Mouse (Mus musculus): Measurements from ENCODE around the gene Fcgr1. TPM values are rescaled to one million over a fixed set of nuclear protein-coding genes. Genes with fewer than 3 reads are reported as not detected.

Fcgr1 gene
- polyA plus RNA-seq, 1 experiment = 6.2 TPM

GRCm38 (mm10) chr3:96335591-96335990 lies 41.8 kb upstream of the Fcgr1 start:
- no peak overlapping the region for H3K27ac ChIP-seq (ENCODE audit: control insufficient read depth, insufficient read depth, low read depth, low read length, poor library complexity)
- WGBS = 23% methylated on average over 7 of the region's 7 CpGs
- TF ChIP-seq POLR2A (IDR thresholded peaks at IDR 0.05; ENCODE audit: borderline replicate concordance, control insufficient read depth, low read depth, low read length) = no peak
- TF ChIP-seq CTCF (IDR thresholded peaks at IDR 0.05; ENCODE audit: control insufficient read depth, insufficient read depth, low read length) = no peak

DNA sequence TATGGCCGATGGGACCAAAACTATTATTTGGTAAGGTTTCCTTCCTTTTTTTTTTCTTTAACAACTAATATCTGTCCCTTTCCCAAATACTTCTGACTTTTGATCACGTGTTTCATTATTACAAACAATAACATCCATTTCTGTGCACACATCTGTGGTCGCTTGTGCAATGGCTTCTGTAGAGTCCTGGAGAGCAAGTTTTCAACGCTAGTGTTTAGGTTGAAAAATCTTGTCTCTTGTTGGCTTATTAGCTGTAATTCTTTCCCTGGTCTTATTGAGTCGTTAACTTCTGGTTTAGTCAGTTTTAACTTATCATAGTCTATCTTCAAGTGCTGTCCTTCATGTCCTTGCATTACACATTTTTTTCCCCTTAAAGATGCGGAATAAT lies 41.4 kb upstream of the Fcgr1 start:
- no peaks in the 10 kb centered on the region; the same call in none of the 2 replicates for H3K4me1 ChIP-seq (ENCODE audit: control insufficient read depth, insufficient read depth, low read length)
- WGBS = 37% methylated on average over 6 of the region's 6 CpGs
- no peak overlapping the region for H3K27ac ChIP-seq (ENCODE audit: control insufficient read depth, insufficient read depth, low read depth, low read length, poor library complexity)
- no peak overlapping the region for H3K4me3 ChIP-seq (replicated peaks; ENCODE audit: control insufficient read depth, low read depth, low read length)
- TF ChIP-seq POLR2A (IDR thresholded peaks at IDR 0.05; ENCODE audit: borderline replicate concordance, control insufficient read depth, low read depth, low read length) = no peak
- no peak for TF ChIP-seq CTCF (IDR thresholded peaks at IDR 0.05; ENCODE audit: control insufficient read depth, insufficient read depth, low read length)

More at GRCm38 (mm10) chr3:96335591-96335990, 41.8 kb upstream of the Fcgr1 start:
- H3K4me3 ChIP-seq (replicated peaks; ENCODE audit: control insufficient read depth, low read depth, low read length) = no peak overlapping the region
- H3K4me1 ChIP-seq (ENCODE audit: control insufficient read depth, insufficient read depth, low read length) = no peaks in the 10 kb centered on the region; the same call in none of the 2 replicates

GRCm38 (mm10) chr3:96334175-96335162 lies 40.7 kb upstream of the Fcgr1 start:
- WGBS = 7% methylated on average over 36 of the region's 36 CpGs
- H3K4me3 ChIP-seq (replicated peaks; ENCODE audit: control insufficient read depth, low read depth, low read length) = no peak overlapping the region
- TF ChIP-seq CTCF (IDR thresholded peaks at IDR 0.05; ENCODE audit: control insufficient read depth, insufficient read depth, low read length) (no peak), POLR2A (IDR thresholded peaks at IDR 0.05; ENCODE audit: borderline replicate concordance, control insufficient read depth, low read depth, low read length) (no peak)

DNA sequence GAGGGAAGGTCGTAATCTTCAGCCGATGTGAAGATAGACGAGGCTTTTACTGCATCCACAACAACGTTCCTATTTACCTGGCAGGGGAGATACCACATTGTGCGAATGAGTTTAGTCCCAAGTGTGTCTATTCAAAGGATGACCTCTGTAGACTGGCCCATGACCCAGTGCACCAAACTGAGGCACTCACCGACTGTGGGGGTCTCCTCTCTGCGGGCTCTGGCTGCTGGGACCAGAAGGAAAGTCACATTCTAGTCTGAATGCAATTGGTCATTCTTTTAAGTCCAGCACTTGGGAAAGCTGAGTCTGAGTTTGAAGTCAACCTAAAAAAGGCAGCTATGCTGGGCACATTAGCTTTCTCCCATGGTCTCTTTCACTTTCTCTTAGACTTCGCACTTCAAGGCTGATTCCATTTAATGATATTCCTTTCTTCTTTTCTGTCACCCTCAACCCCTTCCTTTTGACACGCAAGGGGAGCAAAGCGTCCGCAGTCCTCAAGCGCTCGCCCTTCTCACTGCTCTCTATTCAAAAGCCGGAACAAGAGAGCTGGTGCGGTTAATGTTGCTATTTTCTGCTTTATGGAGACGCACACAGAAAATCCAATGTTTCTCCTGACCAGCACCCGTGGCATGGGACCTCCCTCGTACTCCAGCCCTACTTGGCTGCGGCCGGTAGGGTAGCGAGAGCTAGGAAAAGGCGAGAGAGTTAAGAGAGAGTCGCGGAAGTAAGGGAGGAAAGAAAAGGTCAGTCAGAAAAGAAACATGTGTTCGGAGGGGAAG lies 39.8 kb upstream of the Fcgr1 start:
- peak overlapping the region; percentile 57 for H3K4me3 ChIP-seq (replicated peaks; ENCODE audit: control insufficient read depth, low read depth, low read length)
- no peak overlapping the region for H3K27ac ChIP-seq (ENCODE audit: control insufficient read depth, insufficient read depth, low read depth, low read length, poor library complexity)
- 3% methylated on average over 25 of the region's 25 CpGs for WGBS
- TF ChIP-seq POLR2A (IDR thresholded peaks at IDR 0.05; ENCODE audit: borderline replicate concordance, control insufficient read depth, low read depth, low read length) (no peak), CTCF (IDR thresholded peaks at IDR 0.05; ENCODE audit: control insufficient read depth, insufficient read depth, low read length) (no peak)
- no peaks in the 10 kb centered on the region; the same call in none of the 2 replicates for H3K4me1 ChIP-seq (ENCODE audit: control insufficient read depth, insufficient read depth, low read length)

More at GRCm38 (mm10) chr3:96334175-96335162, 40.7 kb upstream of the Fcgr1 start:
- H3K27ac ChIP-seq (ENCODE audit: control insufficient read depth, insufficient read depth, low read depth, low read length, poor library complexity) = no peak overlapping the region
- H3K4me1 ChIP-seq (ENCODE audit: control insufficient read depth, insufficient read depth, low read length) = no peaks in the 10 kb centered on the region; the same call in none of the 2 replicates

GRCm38 (mm10) chr3:96332631-96333395 lies 39.0 kb upstream of the Fcgr1 start:
- TF ChIP-seq CTCF (IDR thresholded peaks at IDR 0.05; ENCODE audit: control insufficient read depth, insufficient read depth, low read length) = no peak
- TF ChIP-seq POLR2A (IDR thresholded peaks at IDR 0.05; ENCODE audit: borderline replicate concordance, control insufficient read depth, low read depth, low read length) = no peak
- WGBS = 5% methylated on average over 27 of the region's 27 CpGs
- Histone ChIP-seq H3K4me1 (ENCODE audit: control insufficient read depth, insufficient read depth, low read length) (no peaks in the 10 kb centered on the region; the same call in none of the 2 replicates), H3K4me3 (replicated peaks; ENCODE audit: control insufficient read depth, low read depth, low read length) (no peak overlapping the region), H3K27ac (ENCODE audit: control insufficient read depth, insufficient read depth, low read depth, low read length, poor library complexity) (no peak overlapping the region)

DNA sequence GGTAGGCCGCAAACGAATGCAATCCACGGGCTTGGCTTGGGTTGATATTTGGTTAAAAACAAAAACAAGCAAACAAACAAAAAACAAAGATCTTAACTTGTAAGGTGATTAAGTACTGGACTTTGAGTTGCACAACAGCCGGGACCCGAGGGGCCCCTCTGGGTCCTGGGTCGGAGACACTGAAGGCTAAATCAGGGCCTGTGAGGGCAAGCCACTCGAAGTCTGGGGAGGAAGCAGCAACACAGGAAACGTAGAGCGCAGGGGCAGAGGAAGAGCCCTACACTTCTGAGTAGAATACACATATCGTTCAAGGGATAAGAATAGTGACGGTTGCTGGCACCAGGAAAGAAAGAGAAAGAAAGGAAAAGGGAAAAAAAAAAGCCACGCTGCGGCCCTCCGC lies 38.2 kb upstream of the Fcgr1 start:
- 6% methylated on average over 14 of the region's 14 CpGs for WGBS
- Histone ChIP-seq H3K4me1 (ENCODE audit: control insufficient read depth, insufficient read depth, low read length) (no peaks in the 10 kb centered on the region; the same call in none of the 2 replicates), H3K4me3 (replicated peaks; ENCODE audit: control insufficient read depth, low read depth, low read length) (no peak overlapping the region), H3K27ac (ENCODE audit: control insufficient read depth, insufficient read depth, low read depth, low read length, poor library complexity) (no peak overlapping the region)
- TF ChIP-seq CTCF (IDR thresholded peaks at IDR 0.05; ENCODE audit: control insufficient read depth, insufficient read depth, low read length) (no peak), POLR2A (IDR thresholded peaks at IDR 0.05; ENCODE audit: borderline replicate concordance, control insufficient read depth, low read depth, low read length) (no peak)

- Histone ChIP-seq H3K4me3 (replicated peaks; ENCODE audit: control insufficient read depth, low read depth, low read length) (no peak overlapping the region), H3K4me1 (ENCODE audit: control insufficient read depth, insufficient read depth, low read length) (no peaks in the 10 kb centered on the region; the same call in none of the 2 replicates), H3K27ac (ENCODE audit: control insufficient read depth, insufficient read depth, low read depth, low read length, poor library complexity) (no peak overlapping the region)
- no peak for TF ChIP-seq POLR2A (IDR thresholded peaks at IDR 0.05; ENCODE audit: borderline replicate concordance, control insufficient read depth, low read depth, low read length)
- TF ChIP-seq CTCF (IDR thresholded peaks at IDR 0.05; ENCODE audit: control insufficient read depth, insufficient read depth, low read length) = no peak
- 51% methylated on average over 7 of the region's 7 CpGs for WGBS
Measured at GRCm38 (mm10) chr3:96331438-96331837, 37.7 kb upstream of the Fcgr1 start.

All from bone marrow, adult 2 months (tissue).